Mouse (Mus musculus) bone marrow, adult 2 months (tissue): Measurements from ENCODE around the gene Dock1.

Source experiments
- CTCF ChIP-seq: fragments of 200-500 bp; IDR thresholded peaks from 2 replicates; pipeline ENCODE4 v1.5.1; 2011; ENCODE audit warnings: low read length, control low read depth; ENCODE audit not compliant: control insufficient read depth, insufficient read depth
- POLR2A ChIP-seq: fragments of 200-500 bp; IDR thresholded peaks from 2 replicates; pipeline ENCODE4 v1.6.1; 2011; ENCODE audit warnings: low read depth, mild to moderate bottlenecking, control low read depth, low read length, borderline replicate concordance; ENCODE audit not compliant: control insufficient read depth

- TF ChIP-seq CTCF (no peak), POLR2A (no peak)
These were observed 19.4 kb upstream of the Dock1 start for GRCm38 (mm10) chr7:134651071-134651470.
